Mouse (Mus musculus): Measurements from ENCODE around the gene Chst11.

The Chst11 gene

DNA sequence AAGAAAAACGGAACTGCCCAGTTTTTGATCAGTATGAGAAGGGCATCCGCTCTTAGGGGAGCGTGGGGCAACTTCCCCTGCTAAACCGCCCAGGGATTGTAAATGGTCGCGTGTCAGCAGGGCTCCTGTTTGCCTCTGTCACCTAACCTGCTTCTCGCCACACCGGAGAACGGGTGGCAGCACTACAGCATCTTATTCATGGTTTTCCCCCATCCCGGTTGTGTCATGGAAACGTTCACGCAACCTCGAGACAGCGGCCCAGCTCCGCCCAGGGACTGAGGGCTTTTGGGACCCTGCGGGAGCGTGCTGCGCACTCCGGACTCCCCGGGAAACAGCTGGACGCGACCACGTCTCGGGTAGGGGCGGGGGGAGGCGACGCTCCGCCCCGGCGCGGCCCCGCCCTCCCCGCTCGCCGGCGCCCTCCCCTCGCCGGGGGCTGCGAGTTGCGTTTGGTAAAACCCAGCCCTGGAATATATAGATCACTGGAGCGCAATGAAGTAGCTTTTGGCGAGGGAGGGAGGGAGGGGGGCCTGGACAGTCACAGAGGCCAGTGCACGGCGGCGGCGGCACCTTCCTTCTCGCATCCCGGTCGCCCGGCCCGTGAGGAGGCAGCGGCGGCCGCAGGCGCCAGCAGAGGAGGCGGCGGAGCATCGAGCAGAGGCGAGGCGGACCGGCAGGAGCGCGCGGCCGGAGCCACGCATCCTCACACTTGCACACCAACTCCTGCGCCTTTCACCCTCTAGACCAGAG, at the start of gene Chst11:
Chst11 (plus strand) TSS at position 549 of the 750 bp plus-strand sequence.
- DNase-seq (ENCODE audit: low spot score in 2 of 2), result peak; percentile 86 to 89

DNA sequence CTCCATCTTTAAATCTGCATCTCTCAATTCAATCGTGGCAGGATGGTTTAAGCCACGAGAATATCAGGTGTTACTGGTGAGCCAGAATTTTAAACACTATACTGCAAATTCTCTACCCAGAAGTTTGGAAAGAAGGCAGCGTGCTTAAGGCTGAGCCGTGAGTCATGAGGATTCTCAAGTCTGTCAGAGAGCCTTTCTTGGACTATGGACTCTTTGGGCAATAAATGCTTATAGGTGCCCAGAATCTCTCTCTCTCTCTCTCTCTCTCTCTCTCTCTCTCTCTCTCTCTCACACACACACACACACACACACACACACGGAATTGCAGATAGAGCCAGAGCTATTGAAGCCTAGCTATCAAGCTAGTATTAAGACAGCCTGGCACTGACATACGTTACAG, 49.5 kb upstream of the Chst11 start:
- no peak for DNase-seq (ENCODE audit: low spot score in 2 of 2)

DNA sequence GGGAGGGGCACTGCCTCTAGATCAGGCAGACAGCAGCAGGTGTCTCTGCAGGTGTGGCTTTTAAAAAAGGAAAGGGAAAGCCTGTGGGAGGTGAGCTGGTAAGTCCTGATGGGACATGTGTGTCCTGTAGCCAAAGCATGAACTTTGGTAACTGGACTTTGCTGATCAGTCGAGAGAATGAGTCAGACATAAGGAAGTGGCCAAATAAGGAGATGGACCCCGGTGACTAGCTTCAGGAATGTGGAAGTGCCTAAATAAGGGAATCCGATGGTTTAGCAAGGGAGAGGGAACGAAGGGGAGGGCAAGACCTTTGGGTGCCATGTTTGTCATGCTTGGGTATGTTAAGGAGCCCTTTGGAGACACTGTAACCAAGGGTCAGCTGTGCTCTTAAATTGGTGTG, 31.9 kb upstream of the Chst11 start:
- no peak for DNase-seq (ENCODE audit: low spot score in 2 of 2)

DNA sequence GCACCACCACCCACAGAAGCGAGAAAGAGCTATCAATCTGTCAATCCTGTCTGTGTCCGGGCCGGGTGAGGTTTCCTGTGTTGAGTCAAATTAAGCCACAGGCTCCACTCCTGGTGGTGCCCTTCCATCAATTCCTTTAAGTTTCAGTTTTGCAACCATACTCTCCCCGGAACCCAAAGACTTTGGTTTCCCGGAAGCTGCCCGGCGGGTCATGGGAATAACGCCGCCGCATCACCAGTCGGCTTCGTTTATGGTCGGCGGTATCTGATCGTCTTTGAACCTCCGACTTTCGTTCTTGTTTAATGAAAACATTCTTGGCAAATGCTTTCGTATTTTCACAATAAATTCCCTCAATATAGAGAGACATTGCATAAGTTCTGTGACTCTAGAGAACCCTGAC, 30.2 kb upstream of the Chst11 start:
- no peak for DNase-seq (ENCODE audit: low spot score in 2 of 2)

DNA sequence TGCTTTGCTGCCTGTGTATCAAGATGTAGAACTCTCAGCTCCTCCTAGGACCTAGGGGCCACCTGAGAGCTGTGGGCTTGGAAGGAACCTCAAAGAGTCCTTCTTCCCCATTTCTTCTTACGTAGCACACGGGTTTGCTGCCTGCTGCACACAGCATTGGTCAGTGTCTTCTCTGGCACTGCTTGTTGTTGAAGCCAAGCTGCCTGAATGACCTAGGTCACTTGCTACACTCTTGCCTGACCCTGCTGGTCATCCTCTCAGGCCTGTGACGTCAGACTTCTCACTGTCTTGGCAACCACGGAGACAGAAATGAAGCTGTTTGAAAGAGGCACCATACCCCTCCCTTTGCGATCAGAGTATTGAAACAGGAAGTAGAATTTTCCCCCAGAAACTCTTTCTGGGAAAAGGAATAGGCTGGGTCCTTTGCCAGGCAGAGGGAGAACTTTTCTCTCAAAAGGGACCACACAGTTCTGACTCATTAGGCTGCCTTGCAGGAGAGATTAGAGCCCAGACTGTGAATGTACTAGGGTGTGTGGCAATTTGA, 27.0 kb upstream of the Chst11 start:
- DNase-seq (ENCODE audit: low spot score in 2 of 2), result no peak

DNA sequence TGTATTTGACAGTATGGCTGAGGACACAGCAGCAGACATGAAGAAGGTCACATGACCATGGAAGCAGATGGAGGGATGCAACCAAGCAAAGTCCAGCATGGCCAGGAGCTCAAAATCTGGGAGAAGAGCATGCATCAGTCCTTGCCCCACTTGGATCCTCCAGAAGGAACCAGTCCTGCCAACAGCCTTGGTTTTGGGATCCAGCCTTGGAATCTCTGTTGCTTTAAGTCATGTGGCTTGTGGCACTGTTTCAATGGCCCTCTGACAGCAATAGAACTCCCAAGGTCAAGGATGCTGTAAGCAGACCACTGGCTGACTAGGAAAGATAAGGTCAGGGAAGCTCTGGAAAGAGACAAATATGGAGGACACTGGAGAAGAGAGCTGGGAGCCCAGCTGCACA, 26.0 kb upstream of the Chst11 start:
- no peak for DNase-seq (ENCODE audit: low spot score in 2 of 2)

DNA sequence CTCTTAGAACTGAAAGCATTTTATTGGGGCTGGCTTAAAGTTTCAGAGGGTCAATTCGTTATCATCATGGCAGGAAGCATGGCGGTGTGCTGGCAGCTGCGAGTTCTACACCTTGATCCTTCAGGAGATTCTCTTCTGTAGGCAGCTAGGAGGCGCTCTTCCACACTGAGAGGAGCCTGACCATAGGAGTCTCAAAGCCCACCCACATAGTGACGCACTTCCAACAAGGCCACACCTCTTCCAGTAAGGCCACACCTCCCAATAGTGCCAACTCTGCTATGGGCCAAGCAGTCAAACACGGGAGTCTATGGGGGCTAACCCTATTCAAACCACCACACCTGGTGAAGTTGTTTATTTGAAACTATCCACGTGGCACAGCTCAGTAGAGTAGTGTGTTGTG, 24.0 kb upstream of the Chst11 start:
- no peak for DNase-seq (ENCODE audit: low spot score in 2 of 2)

DNA sequence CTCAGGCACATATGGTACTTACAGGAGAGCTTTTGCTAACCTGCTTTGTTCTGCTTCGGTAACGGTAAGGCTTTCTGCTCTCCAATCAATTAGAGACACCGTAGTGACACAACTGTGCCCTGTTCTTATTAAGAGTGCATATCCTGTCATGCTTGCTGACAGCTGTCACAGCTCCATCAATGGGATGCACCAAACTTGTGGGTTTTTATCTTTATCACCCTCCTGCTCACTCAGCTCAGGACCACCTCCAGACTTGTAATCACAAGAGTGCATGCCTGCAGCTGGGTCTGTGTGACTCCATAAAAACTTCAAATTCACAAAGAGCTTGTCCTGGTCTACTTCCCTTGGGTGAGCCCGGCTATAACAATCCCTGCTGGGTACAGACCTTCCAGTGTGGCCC, 23.3 kb upstream of the Chst11 start:
- DNase-seq (ENCODE audit: low spot score in 2 of 2), result no peak

DNA sequence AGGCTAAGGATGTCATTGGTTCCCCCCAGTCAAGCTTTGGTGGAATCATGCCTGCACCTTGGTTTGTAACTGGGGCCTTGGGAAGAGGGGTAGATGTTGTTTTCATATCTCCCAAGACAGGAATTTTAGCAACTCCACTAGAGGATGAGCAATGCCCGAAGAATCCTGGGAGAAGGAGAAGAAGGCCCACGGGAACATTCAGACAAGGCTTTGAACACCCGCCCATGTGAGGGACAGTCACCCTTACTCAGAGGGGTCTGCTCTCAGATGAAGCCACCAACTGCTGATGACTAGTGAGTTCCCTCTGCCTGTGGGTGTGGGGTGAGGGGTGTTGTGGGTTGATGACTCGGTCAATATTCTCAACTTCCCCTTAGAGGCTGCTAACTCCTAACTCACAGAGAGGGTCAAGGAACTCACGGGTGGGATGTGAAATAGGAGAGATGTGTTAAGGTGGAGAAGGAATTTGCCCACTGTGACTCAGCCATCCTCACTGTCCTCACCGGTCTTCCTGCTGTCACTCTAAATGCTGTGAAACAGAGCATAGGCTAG, 22.8 kb upstream of the Chst11 start:
- no peak for DNase-seq (ENCODE audit: low spot score in 2 of 2)

DNA sequence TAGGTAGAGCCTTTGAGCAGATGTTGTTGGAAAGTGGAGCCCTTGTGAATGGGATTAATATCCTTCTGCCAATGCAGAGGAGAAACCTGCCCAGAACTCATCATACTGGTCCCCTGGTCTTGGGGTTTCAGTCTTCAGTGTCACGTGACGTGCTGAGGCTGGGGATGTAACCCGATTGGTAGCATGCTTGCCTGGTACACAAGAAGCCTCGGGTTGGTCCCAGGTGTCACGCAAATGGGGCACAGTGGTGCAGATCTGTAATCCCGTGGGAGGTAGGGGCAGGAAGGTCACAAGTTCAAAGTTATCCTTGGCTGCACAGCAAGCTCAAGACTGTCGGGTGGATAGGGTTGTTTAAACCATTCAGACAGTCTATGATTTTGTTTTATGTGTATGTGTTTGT, 20.8 kb upstream of the Chst11 start:
- DNase-seq (ENCODE audit: low spot score in 2 of 2), result no peak

DNA sequence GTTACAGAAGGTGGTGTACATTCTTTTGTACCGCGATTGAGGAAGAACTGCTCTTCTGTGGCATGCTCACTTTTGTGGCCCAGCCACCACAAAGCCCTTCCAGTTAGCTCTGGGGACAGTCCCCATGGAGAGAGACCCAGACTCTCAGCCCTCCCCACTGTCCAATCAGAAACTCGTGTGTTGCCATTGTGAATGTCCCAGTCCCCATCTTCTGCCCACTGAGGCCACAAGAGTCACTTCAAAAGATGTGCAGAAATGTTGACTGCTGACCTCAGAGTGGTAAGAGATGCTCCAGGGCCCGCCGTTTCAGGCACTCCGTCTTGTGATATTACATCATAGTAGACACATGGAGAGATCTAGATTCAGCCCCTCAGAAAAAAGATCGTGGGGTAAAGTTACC, 18.6 kb upstream of the Chst11 start:
- no peak for DNase-seq (ENCODE audit: low spot score in 2 of 2)

DNA sequence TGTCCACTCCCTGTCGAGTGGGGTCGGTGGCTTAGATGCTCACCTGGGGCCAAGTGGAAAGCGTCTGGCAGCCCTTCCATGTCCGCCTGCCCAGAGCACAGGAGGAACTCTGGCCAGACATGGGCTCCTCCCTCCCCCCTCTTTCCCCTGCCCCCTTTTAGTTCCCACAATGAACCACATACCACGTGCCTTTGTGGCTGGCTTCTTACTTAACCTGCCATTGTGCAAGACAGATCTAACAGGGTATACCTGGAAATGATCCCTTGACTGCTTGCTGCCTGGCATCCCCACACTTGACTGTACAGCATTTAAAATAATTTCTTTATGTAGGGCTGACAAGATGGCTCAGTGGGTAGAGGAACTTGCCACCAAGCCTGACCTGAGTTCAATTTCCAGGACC, 15.7 kb upstream of the Chst11 start:
- DNase-seq (ENCODE audit: low spot score in 2 of 2), result no peak

DNA sequence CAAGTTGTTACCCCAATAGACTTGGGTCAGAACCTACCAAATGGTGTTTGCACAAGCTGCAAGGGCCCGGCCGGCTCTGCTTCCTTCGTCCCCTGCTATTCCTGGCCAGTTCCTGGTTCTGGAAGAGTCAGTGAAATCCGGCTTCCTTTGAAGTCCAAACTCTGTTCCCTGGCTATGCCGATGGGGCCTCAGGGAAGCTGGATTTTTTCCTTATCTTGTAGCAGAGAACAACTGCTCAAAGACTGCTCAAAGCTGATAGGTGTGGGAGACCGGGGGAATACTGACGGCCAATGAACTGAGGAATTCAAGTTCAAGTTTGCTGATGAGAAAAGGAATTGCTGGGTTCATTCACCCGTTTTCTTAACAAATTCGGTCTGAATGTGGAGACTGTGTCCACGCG, 13.7 kb upstream of the Chst11 start:
- no peak for DNase-seq (ENCODE audit: low spot score in 2 of 2)

DNA sequence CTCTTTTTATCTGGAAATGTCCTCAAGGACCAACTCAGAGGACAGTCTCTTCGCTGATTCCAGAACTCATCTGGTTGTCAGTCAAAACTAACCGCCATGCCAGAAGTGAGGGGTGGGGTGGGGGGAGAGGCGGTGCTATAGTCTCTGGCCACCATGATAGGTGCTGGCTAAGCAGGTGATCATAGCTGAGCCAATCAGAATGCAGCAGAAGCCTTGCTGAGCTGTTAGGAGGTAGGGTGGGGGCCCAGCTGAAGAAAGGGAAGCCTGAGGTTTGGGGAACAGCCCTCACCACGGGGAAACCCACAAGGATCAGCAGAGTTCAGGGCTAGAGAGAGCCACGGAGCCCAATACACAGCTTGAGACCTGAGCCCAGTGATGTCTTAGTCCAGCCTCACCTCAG, 11.1 kb upstream of the Chst11 start:
- no peak for DNase-seq (ENCODE audit: low spot score in 2 of 2)

DNA sequence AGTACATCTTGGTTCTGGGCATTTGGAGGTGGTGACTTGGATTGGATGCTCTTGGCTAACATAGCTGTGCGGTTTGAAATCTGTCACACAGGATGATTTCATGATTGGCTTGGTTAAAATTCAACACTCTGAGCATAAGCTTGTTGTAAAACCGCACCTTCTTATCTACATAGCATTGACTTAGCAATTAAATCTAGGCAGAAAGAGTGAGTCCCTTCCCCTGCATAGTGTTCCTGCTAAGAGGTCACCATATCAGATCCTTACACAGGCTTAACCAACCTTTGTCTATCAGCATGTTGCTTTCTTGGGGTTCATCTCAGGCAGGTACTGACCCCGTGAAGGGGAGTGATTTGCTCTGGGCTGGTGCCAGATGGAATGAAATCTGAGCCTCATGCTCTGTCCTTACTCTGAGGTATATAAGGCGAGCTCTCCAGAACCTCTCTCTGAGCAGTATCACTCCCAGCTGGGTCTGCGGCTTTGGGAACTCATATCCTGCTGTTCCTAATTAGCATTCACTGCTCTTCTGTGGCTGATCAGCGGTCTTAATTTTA, 10.6 kb upstream of the Chst11 start:
- no peak for DNase-seq (ENCODE audit: low spot score in 2 of 2)

DNA sequence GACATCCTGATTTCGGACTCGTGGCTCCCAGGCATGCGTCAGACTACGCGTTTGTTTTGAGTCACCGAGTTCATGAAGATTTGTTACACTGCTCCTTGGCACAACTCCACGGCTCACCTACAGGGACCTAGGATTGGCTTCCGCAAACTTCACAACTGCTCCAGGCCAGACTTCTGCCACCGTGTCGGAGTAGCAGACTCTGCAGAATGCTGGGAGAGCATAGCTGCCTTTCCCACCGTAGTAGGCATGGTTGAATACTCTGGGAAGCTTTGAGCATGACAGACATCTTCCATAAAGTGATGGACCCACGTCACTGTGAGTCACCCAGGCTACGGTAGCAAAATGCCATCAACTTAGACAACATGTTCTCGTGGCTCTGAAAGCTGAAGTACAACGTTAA, 9.5 kb upstream of the Chst11 start:
- no peak for DNase-seq (ENCODE audit: low spot score in 2 of 2)

DNA sequence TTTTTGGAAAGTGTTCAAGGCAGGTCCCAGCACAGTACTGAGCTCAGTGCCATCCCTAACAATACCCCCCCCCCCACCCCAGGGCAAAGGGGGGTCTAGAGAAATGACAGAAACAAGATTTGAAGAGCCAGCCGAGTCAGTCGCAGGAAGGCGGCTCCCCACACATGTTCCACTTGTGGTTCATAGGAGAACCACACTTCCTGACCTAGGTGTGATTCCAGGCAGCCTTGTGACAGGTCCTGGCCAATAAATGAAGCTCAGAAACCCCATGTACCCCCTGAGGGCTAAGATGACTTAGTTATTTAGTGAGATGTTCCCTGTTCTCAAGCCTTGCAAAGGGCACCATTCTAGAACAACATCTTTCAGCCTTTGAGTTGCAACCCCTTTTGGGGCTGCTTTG, 3.0 kb upstream of the Chst11 start:
- DNase-seq (ENCODE audit: low spot score in 2 of 2), result no peak

DNA sequence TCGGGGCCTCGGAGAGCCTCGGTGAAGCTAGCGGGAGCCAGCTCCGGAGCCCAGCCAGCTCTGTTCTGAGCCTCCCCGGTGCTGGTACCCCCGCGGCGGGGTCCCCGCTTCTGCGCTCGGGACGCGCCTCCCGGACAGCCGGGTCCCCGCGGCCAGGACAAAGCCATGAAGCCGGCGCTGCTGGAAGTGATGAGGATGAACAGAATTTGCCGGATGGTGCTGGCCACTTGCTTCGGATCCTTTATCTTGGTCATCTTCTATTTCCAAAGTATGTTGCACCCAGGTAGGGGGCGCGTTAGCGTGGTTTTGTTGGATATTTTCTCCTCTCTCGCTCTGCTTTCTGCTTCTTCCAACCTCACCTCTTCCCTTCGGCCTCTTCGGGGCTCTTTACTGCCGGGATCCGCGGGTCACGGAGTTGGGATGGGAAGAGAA, 418 bp downstream of the Chst11 start:
- peak; percentile 64 to 69 for DNase-seq (ENCODE audit: low spot score in 2 of 2)

DNA sequence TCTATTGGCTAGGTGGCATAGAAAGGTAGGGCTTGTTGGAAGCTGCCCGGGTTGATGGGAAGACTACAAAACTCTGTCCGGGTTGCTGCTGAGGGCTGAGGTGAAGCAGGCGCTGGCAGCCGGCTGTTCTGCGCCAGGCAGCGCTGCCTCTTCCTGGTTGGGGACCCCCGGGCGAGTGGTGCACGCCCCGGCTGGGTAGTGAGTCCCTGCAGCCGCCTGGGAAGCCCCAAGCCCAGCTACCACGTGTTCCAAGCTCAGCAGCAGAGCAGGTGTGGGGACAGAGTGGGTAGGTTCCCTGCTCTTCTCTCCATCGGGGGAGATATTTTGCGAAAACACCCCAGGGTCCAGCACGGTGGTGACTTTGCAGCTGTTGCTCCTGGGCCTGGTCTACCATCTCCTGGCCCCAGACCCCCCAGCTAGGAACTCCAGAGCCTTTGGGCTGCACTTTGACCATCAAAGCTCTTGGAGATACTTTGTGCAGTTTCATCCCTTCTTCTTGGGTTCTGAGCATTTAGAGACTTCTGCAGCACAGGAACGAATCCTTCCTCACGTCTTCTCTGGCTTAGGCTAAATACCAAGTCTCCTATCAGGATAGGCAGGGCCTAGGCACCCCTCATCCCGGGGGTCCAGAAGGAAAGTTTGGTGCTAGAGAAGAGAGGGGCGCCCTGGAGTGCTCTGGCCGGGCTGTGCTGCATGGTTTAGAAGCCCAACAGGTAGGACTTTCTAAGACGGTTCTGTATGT, 1.1 kb downstream of the Chst11 start:
- no peak for DNase-seq (ENCODE audit: low spot score in 2 of 2)

DNA sequence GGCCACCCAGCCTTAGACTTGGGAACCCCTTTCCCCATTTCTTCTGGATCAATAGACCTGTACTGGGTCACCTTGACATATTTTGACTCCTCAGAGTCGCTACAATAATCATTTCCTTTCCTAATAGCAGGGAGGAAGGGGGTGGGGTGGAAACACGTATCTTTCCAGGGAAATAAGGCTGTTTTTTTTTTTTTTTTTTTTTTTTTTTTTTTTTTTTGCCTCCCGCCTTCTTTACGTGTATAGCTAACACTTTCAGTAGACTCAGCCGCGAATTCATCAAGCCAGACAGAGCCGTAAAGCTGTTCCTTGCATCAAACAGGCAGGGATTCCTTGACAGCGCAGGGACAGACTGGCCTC, 1.7 kb downstream of the Chst11 start:
- no peak for DNase-seq (ENCODE audit: low spot score in 2 of 2)

DNA sequence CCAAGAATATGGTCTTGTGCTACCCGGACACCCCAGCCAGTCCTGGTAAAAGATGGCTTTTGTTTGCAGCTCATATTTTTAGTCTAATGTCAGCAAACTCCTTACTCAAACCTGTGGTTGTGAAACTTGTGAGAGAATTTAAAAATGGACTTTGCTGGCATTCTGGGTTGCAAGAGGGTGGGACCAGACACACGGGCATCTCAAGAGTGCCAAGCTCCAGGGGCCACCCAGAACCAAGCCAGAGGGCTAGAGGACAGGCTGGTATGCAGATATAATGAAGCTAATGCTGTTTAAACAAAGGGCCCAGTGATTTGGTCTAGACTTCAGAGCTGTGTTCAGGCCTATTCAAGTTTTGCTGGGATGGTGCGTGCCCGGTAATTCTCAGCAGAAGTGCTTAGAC, 2.1 kb downstream of the Chst11 start:
- DNase-seq (ENCODE audit: low spot score in 2 of 2), result no peak

DNA sequence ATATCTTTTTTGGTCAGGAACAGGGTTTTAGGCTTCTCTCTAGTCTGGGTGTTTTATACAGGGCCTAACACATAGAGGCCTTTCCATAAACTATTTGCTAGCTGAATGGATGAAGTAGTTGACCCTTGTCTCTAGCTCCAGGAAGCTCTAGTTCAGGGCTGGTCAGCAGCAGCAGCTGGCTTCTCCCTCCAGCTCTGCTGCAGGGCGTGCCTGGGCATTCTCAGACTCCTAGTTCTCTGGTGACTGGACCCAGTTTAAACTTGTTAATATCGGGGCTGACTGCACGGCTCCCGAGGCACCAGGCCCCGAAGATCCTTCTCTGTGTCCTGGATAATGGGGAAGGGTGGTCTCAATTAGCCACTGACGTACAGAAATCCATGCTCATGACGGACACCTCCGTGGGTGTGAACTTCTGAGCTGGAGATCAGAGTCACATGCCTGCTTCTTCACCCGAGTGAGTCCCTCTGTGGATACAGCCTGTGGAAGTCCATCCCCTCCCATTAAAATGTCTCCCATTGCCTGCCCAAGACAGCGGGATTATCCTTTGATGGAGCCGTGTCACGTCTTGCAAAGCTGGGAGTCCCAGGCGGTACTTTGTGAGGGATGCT, 4.2 kb downstream of the Chst11 start:
- DNase-seq (ENCODE audit: low spot score in 2 of 2), result no peak

Measured in right cerebral cortex, postnatal 10 days (tissue).